Mouse (Mus musculus) left cerebral cortex, adult 9 months (tissue): ENCODE data around the gene Bmp8b.
"Not testable (repeated sequence)": the region's sequence is repeated elsewhere in the genome, so short reads cannot be mapped to it uniquely, and the experiment has no call there.

Experiments
- DNase-seq, 2 experiments: peaks; one replicate each; pipeline ENCODE4 v3.0.0; 2022; ENCODE audit warnings: low spot score in 2 of 2

Gene Bmp8b

GRCm38 (mm10) chr4:123104651-123105450 lies at the start of gene Bmp8b:
Gene Bmp8b (plus strand): TSS chr4:123105165.
- no peak for DNase-seq

GRCm38 (mm10) chr4:123056560-123057109 lies 48.3 kb upstream of the Bmp8b start:
- DNase-seq: no peak

- no peak for DNase-seq
Measured at GRCm38 (mm10) chr4:123057957-123058356, 47.0 kb upstream of the Bmp8b start.

GRCm38 (mm10) chr4:123061744-123062143 lies 43.2 kb upstream of the Bmp8b start:
- no peak for DNase-seq

- DNase-seq: no peak
Measured at GRCm38 (mm10) chr4:123068646-123069045, 36.3 kb upstream of the Bmp8b start.

GRCm38 (mm10) chr4:123071266-123071966 lies 33.5 kb upstream of the Bmp8b start:
- DNase-seq: no peak

GRCm38 (mm10) chr4:123076928-123077327 lies 28.0 kb upstream of the Bmp8b start:
- no peak for DNase-seq

- no peak for DNase-seq
Measured at GRCm38 (mm10) chr4:123078231-123078630, 26.7 kb upstream of the Bmp8b start.

- peak in 1 of 2 experiments; percentile 44 for DNase-seq
Measured at GRCm38 (mm10) chr4:123080791-123081190, 24.2 kb upstream of the Bmp8b start.

- peak in 1 of 2 experiments; percentile 56 for DNase-seq
Measured at GRCm38 (mm10) chr4:123082283-123083163, 22.4 kb upstream of the Bmp8b start.

- DNase-seq: no peak
Measured at GRCm38 (mm10) chr4:123083323-123083902, 21.6 kb upstream of the Bmp8b start.

GRCm38 (mm10) chr4:123085290-123085689 lies 19.7 kb upstream of the Bmp8b start:
- DNase-seq: no peak

GRCm38 (mm10) chr4:123086381-123086780 lies 18.6 kb upstream of the Bmp8b start:
- no peak for DNase-seq

GRCm38 (mm10) chr4:123092621-123093020 lies 12.3 kb upstream of the Bmp8b start:
- no peak for DNase-seq

GRCm38 (mm10) chr4:123093064-123093776 lies 11.7 kb upstream of the Bmp8b start:
- no peak for DNase-seq

- no peak for DNase-seq
Measured at GRCm38 (mm10) chr4:123093869-123094268, 11.1 kb upstream of the Bmp8b start.

GRCm38 (mm10) chr4:123105451-123105790 lies 456 bp downstream of the Bmp8b start:
- DNase-seq: no peak

GRCm38 (mm10) chr4:123105929-123106328 lies 964 bp downstream of the Bmp8b start:
- not testable (repeated sequence) for DNase-seq

- no peak for DNase-seq
Measured at GRCm38 (mm10) chr4:123106864-123107263, 1.9 kb downstream of the Bmp8b start.

- no peak for DNase-seq
Measured at GRCm38 (mm10) chr4:123108056-123108455, 3.1 kb downstream of the Bmp8b start.

GRCm38 (mm10) chr4:123110751-123111150 lies 5.8 kb downstream of the Bmp8b start:
- peak in 1 of 2 experiments; percentile 37 for DNase-seq
